Mouse (Mus musculus): ENCODE results near the gene Paqr5.

The Paqr5 gene

DNA sequence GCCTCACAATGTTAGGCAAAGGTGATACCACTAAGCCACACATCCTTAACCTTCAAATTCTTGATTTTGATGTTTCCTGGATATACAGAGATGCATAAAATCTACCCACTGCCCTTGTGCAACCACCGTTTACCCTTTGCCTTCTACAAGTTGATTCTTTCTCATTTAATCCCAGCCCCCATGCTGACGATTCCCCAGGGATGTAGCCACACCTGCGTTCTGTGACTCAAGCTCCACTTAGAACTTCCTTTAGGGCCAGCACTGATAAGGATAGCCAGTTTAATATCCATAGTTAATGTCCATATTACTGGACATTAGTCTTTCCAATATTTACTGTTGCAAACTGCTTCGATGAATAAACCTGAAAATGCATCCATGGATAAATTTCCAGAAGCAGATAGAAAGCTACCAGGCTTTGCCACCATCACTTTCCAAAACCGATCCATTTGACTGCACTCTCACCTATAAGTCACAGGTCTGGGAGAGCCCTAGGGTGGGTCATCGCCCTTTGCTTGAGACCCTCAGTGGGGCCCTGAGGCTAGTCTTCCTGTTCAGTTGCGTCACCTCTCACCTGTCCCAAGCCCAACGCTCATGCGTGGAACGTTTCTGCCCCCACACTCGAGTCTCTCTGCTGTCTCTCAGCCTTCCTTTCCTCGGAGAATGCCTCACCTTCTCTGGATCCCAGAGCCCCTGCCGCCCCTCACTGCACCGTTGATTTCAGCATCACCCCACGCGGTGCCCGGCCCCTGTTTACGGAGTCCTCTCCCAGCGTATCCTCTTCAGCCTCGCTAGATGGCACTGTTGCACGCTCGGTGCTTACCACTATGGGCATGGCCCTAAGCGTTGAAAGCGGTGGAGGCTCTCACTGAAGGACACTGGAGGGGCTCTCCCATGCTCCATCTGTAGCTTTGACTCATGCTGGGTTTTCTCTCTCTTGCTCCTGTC is 79.0 kb downstream of the Paqr5 start:
- peak; percentile 53 for DNase-seq

GRCm38 (mm10) chr9:61946623-61947401 is 79.8 kb downstream of the Paqr5 start, which contains the start of gene Kif23:
Kif23 (minus strand) TSS chr9:61946774.
- peak; percentile 90 for DNase-seq

DNA sequence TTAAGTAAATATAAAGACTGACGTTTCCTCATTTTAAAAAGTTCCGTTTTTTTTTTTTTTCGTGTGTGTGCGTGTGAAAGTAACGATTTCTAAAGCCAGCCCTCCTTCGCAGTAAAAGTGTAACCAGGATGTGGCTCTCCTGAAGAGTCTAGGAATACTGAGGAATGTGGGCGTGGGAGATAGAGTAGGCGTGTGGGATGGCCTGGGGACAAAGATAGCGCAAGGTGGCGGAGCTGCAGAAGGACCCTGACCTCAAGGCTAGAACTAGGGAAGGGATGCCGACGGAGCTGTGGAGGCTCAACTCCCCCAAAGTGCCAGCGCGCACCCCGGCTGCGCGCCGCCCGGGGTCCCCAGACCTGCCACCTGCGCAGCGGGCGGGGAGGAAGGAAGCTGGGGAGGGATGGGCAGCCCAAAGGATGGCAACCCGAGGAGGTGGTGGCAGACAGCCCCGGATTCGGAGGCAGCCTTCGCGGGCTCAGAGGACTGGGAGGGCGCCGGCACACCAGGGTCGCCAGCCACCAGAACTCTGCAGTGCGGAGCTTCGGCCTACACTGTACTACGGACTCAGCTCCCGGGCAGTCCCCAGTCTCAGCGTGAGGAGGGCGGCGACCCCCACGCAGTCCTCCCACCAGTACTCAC is 80.6 kb downstream of the Paqr5 start:
- no peak for DNase-seq

DNA sequence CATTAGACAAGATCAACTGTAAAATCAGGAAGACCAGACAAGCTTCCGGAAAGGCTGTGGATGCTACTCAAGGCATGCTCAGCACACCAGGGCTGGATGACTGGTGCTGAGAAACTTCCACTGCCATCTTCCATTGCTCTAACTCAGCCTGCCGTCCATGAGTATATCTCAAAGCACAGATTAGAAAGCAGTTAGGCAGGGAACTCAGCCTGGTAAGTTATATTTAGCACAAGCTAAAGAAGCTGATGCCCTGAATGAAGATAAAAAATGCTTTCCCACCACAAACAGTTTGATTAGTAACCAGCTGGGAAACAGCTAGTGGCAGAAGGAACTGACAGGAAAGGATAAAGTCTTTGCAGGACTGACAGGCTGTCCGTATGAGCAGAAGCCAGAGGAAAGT is 85.6 kb downstream of the Paqr5 start:
- no peak for DNase-seq

DNA sequence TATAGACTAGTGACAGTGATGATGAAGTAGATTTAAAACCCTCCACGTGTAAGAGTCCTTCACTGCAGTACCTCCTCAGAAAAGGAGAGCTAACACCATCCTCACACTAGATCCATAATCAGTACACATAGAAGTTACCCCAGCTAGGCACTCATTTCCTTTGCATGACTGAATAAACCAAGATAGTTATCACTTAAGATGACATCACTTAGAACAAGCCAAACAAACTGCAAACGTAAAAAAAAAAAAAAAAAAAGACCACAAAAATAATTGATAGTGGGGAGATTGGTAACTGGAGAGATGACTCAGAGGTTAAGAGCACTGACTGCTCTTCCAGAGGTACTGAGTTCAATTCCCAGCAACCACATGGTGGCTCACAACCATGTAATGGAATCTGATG is 93.3 kb downstream of the Paqr5 start:
- DNase-seq = no peak

DNA sequence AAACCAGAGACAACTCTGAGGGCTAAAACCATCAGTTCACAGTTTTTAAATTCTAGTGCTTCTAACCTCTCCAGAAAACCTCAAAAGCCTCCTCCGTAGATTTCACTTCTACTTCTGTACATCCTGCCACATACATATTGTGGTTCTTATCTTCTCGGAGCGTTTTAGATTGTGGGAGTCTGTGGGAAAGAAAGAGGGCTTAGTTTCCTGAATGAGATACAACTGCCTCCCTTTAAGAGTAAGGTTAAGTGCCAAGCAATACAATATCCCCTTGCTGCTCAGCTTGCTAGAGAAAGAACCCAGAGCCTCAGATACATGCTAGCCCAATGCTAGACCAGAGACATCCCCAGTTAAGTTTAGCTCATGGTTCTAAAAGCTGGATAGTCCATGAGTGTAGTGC is 94.6 kb downstream of the Paqr5 start:
- DNase-seq = no peak

- no peak for DNase-seq
Observed at GRCm38 (mm10) chr9:61925086-61925660, 101.5 kb downstream of the Paqr5 start.

DNA sequence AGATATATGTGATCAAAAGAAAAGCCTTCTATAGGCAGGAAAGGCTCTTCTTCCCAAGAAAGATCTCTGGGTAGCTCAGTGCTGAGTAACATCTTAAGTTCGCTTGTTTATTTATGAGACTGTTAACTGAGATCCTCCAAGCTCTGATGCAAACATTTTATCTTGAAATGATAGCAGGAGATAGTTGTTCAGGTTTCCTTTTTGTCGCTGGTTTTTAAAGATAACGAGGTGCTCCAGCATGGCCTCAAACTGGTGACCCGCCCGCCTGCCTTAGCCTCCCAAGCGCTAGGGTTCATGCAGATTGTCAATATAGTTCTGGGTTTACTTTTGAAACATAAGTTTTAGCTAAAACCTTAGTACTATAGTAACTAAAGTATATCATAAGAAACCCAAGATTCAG is 106.3 kb downstream of the Paqr5 start:
- DNase-seq = no peak

DNA sequence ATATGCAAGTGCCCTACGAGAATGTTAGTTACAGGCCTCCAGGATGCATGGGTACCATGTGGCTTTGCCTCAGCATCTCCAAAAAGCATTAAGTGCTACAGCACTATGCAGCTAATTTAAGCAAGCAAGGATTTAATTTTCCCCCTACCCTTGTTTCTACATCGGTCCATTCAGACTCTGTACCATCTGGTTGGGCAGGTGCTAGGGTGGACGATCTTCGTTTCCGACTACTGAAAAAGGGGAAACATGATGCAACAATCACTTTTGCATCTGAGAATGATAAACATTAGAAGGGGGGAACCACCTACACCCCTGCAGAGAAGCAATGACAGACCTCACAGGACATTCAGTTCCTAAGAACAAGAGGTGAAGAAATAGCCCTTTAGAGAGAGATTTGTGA is 107.2 kb downstream of the Paqr5 start:
- DNase-seq = no peak

DNA sequence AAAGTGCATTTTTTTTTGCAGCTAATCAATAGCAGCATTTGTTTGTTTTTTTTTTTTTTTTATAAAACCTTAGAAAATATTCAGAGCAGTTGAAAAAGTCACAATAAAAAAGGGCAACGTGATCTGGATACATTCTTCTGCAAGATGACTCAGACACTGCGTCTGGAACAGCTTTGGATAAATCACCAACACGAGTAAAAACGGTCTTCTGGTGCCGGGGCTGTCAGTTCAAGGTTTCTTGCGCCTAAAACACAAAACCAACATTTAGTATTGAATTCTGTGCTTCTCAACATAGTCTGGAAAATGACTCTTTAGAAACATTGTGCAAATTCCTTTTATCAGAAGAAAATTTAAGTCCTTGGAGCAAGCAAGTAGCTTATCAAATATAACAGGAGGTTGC is 109.2 kb downstream of the Paqr5 start:
- DNase-seq = no peak

- DNase-seq = no peak
Observed at GRCm38 (mm10) chr9:61916986-61917385, 109.7 kb downstream of the Paqr5 start.

DNA sequence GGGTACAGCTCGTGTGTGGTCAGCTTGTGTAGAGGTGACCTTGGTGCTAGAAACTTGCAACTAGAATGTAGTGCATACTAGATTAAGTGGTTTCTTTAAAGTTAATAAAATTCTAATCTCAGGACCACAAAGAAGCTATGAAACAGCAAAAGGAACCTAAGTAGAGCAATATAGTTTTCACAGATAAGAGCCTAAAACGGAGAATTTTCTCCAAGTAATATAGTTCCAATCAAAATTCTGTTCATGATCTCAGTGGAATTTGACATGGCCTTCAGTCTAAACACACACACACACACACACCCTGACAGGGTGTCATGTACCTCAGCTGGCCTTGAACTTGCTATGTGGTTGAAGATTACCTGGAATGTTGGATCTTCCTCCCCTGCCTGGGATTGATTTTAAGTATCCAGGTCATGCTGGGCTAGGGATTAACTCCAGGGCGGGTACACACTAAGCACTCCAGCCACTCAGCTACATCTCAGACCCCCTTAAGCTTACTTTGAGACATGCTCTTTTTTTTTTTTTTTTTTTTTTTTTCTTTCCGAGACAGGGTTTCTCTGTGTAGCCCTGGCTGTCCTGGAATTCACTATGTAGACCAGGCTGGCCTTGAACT is 111.2 kb downstream of the Paqr5 start:
- DNase-seq = no peak

DNA sequence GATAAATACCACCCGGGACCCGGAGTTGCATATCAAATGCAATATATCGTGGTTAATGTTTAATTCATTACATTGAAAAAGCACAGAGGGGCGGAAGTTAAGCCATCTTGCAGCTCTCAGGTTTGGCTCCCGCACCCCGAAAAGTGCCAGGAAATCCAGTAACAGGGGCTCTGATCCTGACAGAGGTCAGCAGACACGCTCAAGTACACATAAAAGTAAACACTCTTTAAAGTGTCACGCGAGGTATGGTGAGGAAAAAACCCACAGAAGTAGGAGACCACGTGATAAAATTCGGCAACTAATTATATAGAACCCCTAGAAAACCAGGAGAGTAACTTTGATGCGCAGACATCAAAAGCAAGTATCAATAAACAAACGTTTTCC is 111.7 kb downstream of the Paqr5 start:
- no peak for DNase-seq

DNA sequence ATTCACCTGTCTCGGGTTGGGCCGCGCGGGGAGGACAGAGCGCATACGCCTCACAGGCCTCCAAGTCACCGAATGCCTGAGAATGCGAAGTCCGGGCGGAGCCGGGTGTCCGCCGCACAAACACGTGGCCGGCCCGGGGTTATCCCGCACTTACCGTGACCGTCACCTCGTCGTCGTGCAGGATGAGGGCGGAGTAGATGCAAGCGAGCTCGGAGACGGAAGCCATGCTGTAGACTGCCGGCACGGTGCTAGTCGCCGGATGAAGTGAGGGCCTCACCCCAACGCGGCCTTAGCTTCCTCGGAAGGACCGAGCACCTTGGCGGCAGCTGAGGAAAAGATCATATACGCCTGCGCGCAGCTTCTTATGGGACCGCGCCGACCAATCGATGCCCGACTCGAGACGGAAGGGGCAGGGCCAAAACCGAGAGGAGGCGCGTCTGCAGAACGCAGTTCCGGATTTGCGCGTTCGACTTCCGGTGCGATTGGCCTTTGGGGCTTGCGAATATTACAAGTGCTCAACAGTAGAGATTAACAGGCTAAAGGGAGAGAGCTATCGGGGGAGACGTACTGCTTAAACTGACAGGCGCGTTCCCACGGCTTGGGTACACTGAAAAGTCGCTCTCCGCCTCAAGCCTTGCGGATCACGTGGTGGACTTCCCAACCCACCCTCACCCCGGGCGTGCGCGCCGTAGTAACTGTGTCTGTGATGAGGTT is 112.3 kb downstream of the Paqr5 start, which contains the start of gene Rplp1:
Rplp1 (minus strand) TSS at position 340 of the 714 bp plus-strand sequence.
- peak; percentile 97 for DNase-seq

- DNase-seq = no peak
Observed at GRCm38 (mm10) chr9:61911300-61912128, 115.1 kb downstream of the Paqr5 start.

DNA sequence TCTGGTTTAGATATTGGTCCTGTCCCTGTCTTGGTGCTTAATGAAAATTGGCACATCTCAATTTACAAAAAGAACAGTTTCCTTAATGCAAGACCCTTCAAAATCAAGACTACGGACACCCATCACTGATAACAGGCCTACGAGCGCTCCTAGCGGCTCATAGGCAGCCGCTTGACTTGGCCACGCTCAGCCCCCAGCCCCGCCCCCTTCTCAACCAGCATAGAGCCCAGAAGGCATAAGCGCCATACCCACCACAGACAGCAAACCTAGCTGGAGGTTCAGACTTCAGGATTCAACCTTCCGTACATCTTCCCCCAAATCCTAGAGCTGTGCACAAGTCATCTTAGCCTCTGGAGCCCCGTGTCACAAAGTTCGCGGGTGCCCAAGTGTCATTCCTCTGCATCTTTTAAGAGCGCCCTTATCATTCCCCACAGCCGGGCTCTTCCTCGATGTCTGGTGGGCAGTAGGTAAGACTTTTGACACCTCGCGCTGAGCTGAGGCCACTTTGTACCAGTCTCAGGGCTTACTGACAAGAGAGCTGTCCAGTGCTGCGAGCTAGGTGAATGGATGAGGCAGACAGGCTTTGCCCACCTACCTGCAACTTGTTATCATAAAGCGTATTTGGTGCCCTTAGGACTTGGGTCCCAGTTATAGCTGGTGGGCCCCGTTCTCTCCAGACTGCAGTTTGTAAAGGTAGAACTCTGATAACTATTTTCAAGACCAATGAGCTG is 116.0 kb downstream of the Paqr5 start:
- DNase-seq = no peak

DNA sequence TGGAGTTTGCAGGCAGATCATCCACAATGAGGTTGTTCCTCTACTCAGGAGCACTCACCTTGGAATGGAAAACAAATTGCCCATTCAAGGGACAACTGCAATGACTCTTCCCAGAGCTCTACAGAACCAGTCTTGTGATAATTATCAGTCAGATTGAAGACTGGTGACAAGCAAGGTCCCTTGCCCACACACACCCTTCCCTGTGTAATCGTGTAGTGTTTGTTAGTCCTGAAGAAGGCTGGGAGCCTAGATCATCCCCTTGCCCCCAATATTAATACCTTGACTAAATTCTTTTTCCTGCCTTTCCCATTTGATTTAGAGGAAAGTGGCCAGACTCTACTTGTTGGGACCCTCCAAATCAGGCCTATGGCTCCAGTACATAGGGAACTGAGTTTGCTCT is 117.0 kb downstream of the Paqr5 start:
- no peak for DNase-seq

DNA sequence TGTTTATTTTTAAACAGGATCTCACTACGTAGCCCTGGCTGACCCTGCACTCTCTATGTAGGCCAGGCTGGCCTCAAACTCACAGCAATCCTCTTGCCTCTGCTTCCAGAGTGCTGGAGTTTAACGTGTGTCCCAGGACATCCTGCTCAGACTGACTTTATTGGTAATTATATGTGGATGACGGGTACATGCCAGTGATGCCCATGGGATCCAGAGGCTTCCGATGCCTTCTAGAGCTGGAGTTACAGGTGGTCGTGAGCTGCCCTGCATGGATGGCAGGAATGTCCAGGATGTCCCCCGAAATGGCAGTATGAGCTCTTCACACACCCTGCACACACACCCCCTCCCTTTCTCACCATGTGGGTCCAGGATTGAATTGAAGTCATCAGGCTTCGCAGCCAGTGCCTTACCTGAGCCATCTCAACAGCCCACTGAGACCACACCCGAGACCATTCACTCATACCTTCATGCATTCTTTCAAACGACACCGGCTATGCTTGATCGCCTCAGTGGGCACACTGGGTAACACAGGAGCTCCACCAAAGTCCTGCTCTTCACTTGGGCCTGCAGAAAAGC is 117.7 kb downstream of the Paqr5 start:
- DNase-seq = no peak

- DNase-seq = no peak
Observed at GRCm38 (mm10) chr9:61908341-61908740, 118.3 kb downstream of the Paqr5 start.

All from layer of hippocampus, adult 9-11 months (tissue).